Mouse (Mus musculus) cortical plate, adult 2 months (tissue): ENCODE measurements at regions not wholly inside any gene's neighbourhood (a gene's known extent, or its start where the extent isn't known, plus 50 kb on each side); places are given as distances from the start of the nearest gene placed in this dataset.

Experiments used
- H3K27ac ChIP-seq: fragments of 200-500 bp; 2 replicates; pipeline ENCODE4 v1.5.1; 2012; ENCODE audit warnings: low read length, control low read depth, inconsistent platforms; ENCODE audit not compliant: insufficient read depth
- H3K4me1 ChIP-seq: fragments of 200-500 bp; 2 replicates; pipeline ENCODE4 v1.6.1; 2011; ENCODE audit warnings: low read length; ENCODE audit not compliant: control insufficient read depth, insufficient read depth
- H3K4me3 ChIP-seq: fragments of 200-500 bp; 2 replicates; pipeline ENCODE4 v1.5.1; 2011; ENCODE audit warnings: mild to moderate bottlenecking, low read length, control low read depth; ENCODE audit not compliant: insufficient read depth
- CTCF ChIP-seq: fragments of 200-500 bp; IDR thresholded peaks from 2 replicates; pipeline ENCODE4 v1.5.1; 2011; ENCODE audit warnings: mild to moderate bottlenecking, control low read depth, low read length; ENCODE audit not compliant: insufficient read depth; ENCODE audit errors: extremely low read depth
- POLR2A ChIP-seq: fragments of 200-500 bp; IDR thresholded peaks from 2 replicates; pipeline ENCODE4 v1.6.1; 2011; ENCODE audit warnings: mild to moderate bottlenecking, low read length, control low read depth; ENCODE audit not compliant: insufficient read depth; ENCODE audit errors: extremely low read depth

DNA sequence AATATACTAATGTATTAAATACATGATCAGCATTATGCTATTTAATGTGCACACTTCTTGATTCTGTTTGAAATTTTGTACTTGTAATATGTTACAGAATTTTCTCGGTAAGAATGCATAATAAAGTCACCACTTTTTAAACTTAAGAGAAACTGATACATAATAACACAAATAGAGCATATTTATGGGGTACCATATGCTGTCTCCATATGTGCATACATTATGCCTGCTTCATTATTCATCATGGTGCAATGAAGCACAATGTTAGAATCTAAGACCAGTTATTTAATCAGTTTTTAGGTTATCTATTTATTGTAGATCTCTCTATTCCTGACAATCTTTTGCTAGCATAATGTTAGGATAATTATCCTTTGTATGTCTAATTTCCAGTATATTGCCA lies 115.9 kb upstream of the Ndst3 start:
- H3K4me1 ChIP-seq: no peaks in the 10 kb centered on the region

DNA sequence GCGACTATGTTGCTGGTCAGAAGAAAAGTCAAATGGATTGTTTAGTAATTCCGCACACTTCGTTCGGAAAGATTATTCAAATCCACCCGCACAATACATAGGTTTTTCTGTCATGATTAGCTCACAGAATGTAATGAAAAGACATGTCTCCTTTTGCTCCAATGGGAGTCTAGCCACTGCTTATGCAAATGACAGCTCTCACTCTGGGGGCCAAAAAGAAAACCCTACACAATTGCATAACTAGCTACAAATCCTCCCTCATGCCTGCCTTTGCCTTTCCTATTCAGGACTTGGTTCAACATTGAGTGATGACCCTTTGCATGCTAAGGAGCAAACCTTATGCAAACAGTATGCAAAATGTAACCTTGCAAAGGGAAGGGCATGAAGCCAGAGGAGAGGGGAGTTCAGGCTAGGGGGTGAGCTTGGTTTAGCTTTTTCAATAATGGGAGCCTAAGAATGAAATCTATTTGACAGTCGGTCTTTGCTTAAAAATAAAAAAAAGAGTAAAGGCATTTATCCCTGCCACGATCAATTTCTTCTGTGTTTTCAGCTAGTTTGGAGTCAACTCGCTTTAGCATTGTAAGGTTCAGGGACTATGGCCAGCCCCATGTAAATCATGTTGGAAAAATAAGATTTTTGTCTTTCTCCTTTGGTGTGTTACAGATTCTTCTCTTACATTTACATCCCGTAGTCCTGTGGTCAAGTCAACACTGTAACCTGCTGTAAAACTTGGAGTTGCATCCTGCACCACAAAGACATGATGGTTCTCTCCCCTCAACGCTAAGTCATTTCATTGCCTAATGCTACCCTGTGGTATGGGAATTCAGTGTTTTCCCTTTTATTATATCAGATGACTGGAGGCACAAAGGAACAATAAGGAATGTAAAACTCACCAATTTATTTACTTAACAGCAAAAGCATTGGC lies 119.6 kb upstream of the Ndst3 start:
- no peak overlapping the region for H3K27ac ChIP-seq

More for the DNA sequence above, 115.9 kb upstream of the Ndst3 start:
- no peak for TF ChIP-seq POLR2A
- no peak for TF ChIP-seq CTCF
- Histone ChIP-seq H3K4me3 (no peak overlapping the region), H3K27ac (no peak overlapping the region)

GRCm38 (mm10) chr3:123810943-123811499 lies 120.4 kb upstream of the Ndst3 start:
- no peak overlapping the region for H3K4me3 ChIP-seq
- TF ChIP-seq POLR2A: no peak
- TF ChIP-seq CTCF: no peak
- H3K27ac ChIP-seq: no peak overlapping the region
- no peaks in the 10 kb centered on the region for H3K4me1 ChIP-seq

More for the DNA sequence above, 119.6 kb upstream of the Ndst3 start:
- no peaks in the 10 kb centered on the region for H3K4me1 ChIP-seq
- TF ChIP-seq CTCF (no peak), POLR2A (no peak)
- H3K4me3 ChIP-seq: no peak overlapping the region

DNA sequence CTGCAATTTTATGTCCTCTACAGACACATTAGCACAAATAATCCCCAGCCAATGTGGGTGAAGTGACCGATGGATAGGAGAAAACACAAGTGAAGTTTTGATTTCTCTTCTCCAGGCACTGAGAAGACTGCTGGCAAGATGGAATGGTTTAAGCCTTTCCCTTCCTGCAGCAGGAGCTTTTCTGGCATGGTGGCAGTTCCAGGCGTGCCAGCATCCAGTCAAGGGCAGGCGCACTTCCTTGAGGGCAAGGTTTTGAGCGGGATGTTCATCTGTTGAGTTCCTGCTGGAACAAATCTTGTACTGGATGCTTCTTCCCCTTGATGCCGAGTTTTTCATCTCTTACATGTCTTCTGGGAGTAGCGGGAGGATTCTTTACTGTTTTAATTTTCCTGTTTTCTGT lies 138.1 kb upstream of the Ndst3 start:
- Histone ChIP-seq H3K4me3 (no peak overlapping the region), H3K27ac (no peak overlapping the region), H3K4me1 (no peaks in the 10 kb centered on the region)
- TF ChIP-seq CTCF: no peak

DNA sequence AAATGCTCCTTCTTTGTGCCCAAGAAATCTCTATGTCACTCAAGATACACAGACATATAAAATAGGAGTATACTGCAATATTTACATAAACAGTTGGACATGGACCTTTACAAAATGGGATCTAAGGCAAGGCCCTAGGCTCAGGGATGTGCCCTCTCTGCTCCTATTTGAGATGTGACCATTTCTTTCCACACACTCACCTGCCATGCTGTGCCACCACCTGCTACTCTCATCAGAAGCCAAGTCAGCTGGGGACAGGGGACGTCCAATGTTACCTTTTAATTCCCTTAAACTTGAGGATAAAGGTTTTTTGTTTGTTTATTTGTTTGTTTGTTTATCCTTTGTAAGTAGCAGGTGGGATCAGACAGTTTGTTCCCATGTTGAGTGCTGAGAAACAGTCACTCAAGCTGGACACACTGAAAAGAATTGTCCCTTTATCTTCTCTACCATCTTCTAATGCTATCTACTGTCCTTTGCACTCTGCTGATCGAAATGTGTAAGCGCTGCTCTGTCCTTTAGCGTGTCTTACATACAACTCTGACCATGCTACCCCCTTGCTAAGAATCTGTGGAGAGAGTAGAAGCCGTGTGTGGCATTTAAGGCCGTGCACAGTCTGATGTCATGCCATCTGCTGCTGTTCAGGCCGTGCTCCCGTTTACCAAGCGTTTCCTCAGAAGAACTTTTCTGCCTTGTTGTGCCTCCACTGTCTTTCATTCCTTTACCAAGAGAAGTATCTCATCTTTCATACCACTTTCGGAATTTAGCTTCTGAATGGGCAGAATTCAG lies 147.9 kb upstream of the Ndst3 start:
- Histone ChIP-seq H3K27ac (no peak overlapping the region), H3K4me1 (no peaks in the 10 kb centered on the region), H3K4me3 (no peak overlapping the region)
- no peak for TF ChIP-seq POLR2A
- no peak for TF ChIP-seq CTCF

DNA sequence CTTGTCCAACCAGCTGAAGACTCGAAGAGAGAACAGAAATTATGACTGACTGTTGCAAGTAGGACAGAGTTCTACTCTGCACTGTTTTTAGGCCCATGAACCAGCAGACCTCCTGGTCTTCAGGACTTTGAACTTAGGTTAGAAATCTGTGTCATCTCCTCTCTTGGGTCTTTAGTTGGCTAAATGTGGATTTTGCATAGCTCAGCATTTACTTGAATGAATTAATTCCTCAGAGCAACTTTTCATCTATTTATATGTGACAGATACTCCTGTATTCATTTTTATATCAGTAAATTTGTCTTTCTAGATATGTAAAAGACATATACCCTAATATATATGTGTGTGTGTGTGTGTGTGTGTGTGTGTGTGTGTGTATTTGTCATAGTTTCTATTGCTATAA lies 155.9 kb upstream of the Ndst3 start:
- Histone ChIP-seq H3K27ac (no peak overlapping the region), H3K4me3 (no peak overlapping the region), H3K4me1 (no peaks in the 10 kb centered on the region)
- TF ChIP-seq CTCF: no peak
- TF ChIP-seq POLR2A: no peak

DNA sequence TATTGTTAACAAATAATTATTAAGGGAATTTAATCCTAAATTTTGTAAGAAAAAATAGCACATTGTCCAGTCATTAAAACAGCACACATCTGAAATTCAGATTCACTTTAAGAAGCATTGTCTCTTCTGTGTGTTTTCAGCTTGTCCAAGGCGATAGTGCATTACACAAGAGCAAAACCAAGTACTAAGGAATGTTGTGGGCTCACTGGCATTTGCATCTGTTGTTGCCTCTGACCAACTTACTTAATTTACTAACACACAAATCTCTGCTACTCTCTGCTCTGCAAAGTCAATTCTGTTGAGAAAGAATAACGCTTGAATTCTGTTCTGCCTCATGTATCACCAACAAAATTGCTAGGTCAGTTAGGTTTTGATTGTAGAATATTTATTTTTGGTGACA lies 158.0 kb upstream of the Ndst3 start:
- no peak for TF ChIP-seq POLR2A
- TF ChIP-seq CTCF: no peak
- H3K4me3 ChIP-seq: no peak overlapping the region
- no peaks in the 10 kb centered on the region for H3K4me1 ChIP-seq
- H3K27ac ChIP-seq: no peak overlapping the region

DNA sequence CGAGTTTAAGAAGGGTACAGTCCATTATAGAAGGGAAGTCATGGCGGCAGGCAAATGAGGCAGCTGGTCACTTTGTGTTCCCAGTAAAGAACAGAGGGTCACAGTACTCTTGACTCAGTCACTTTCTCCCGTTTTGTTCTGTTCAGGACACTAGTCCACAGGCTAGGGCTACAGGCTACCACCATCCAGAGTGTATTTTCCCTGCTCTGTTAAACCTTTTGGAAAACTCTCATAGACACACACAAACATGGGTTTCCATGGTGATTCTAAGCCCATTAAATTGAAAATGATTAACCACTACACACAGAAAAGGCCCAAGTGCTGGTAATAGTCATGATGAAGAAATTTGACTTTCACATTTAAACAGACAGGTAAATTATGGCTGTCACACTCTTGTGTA lies 162.2 kb upstream of the Ndst3 start:
- no peak for TF ChIP-seq CTCF
- no peak for TF ChIP-seq POLR2A
- Histone ChIP-seq H3K4me3 (no peak overlapping the region), H3K27ac (no peak overlapping the region), H3K4me1 (no peaks in the 10 kb centered on the region)

DNA sequence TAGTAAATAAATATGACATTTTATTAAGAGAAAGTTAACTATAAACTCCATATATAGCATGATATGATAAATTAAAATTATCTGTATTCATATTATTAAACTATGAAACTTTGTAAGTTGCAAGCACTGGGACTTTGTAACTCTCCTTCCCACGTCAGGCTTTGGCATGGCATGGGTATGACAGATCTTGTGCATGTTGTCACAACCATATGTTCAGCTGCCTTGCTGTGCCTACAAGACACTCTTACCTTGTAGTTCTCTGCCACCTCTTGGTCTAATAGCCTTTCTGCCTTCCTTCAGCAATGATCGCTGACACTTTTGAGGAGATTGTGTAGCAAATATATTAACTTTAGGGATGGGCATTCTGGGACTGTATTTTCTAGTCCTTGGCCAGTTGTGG lies 183.1 kb upstream of the Ndst3 start:
- no peak for TF ChIP-seq POLR2A
- no peak for TF ChIP-seq CTCF
- H3K27ac ChIP-seq: no peak overlapping the region

More for the DNA sequence above, 183.1 kb upstream of the Ndst3 start:
- no peaks in the 10 kb centered on the region for H3K4me1 ChIP-seq
- no peak overlapping the region for H3K4me3 ChIP-seq
